Mouse (Mus musculus) neural tube, embryonic 11.5 days (tissue): ENCODE results near the gene Slc35a3. TPM values are rescaled to one million over a fixed set of nuclear protein-coding genes. Genes with fewer than 3 reads are reported as not detected.

ENCODE experiments used
- ATAC-seq: fragments of 200-750 bp; cut with Nextera tagmentation; 2 replicates; pipeline ENCODE4 v1.8.0; 2017; ENCODE audit warnings: moderate number of reproducible peaks, mild to moderate bottlenecking, moderate TSS enrichment, moderate library complexity; ENCODE audit not compliant: insufficient read depth, low FRiP score, low TSS enrichment
- DNase-seq: peaks from one replicate; pipeline ENCODE4 v3.0.0-alpha.2; 2015; ENCODE audit warnings: low spot score
- H3K27ac ChIP-seq: fragments of 300-500 bp; sonication (generic); 2 replicates; pipeline ENCODE4 v1.5.1; 2014; ENCODE audit warnings: low read depth, mild to moderate bottlenecking, low read length
- H3K27me3 ChIP-seq: fragments of 300-500 bp; sonication (generic); 2 replicates; pipeline ENCODE4 v1.6.1; 2014; ENCODE audit warnings: mild to moderate bottlenecking, low read length, mixed read lengths; ENCODE audit not compliant: control insufficient read depth, insufficient read depth
- H3K36me3 ChIP-seq: fragments of 300-500 bp; sonication (generic); 2 replicates; pipeline ENCODE4 v1.6.1; 2014; ENCODE audit warnings: mild to moderate bottlenecking, low read length, moderate library complexity, mixed read lengths; ENCODE audit not compliant: control insufficient read depth, insufficient read depth
- H3K4me1 ChIP-seq: fragments of 300-500 bp; sonication (generic); 2 replicates; pipeline ENCODE4 v1.6.1; 2014; ENCODE audit warnings: low read length, mixed read lengths; ENCODE audit not compliant: control insufficient read depth, insufficient read depth
- H3K4me2 ChIP-seq: fragments of 300-500 bp; sonication (generic); 2 replicates; pipeline ENCODE4 v1.6.1; 2014; ENCODE audit warnings: low read depth, mild to moderate bottlenecking, moderate library complexity
- H3K4me3 ChIP-seq: fragments of 300-500 bp; sonication (generic); 2 replicates; pipeline ENCODE4 v1.5.1; 2014; ENCODE audit warnings: low read depth, low read length
- H3K9ac ChIP-seq: fragments of 300-500 bp; sonication (generic); 2 replicates; pipeline ENCODE4 v1.6.1; 2014; ENCODE audit warnings: mild to moderate bottlenecking, low read length
- H3K9me3 ChIP-seq: fragments of 300-500 bp; sonication (generic); 2 replicates; pipeline ENCODE4 v1.6.1; 2016; ENCODE audit warnings: low read length; ENCODE audit not compliant: control insufficient read depth
- WGBS: fragments of 180-500 bp; shearing (Covaris S2); extraction: QIAGEN DNeasy Blood & Tissue Kit; methylation state at CpG from one replicate; pipeline ENCODE4 v1.1.7; 2014; 5-methylcytosine and 5-hydroxymethylcytosine counted together
- polyA plus RNA-seq: library from polyadenylated mRNA; unstranded; fragments of >200 nt; fragmentation: Nextera tagmentation; extraction: Ambion mirVana; gene quantifications from 2 replicates; pipeline ENCODE4 v1.2.1, GENCODE M21; 2014

Gene Slc35a3
- polyA plus RNA-seq, 1 experiment from 2014 or later, result 8.8 TPM

- H3K27me3 ChIP-seq, result no peaks in the 10 kb centered on the region
These were observed 17.0 kb upstream of the Slc35a3 start for GRCm38 (mm10) chr3:116729483-116730174.

GRCm38 (mm10) chr3:116726807-116727206 lies 14.2 kb upstream of the Slc35a3 start:
- DNase-seq (no peak), ATAC-seq (no peak)
- Histone ChIP-seq H3K9me3 (no peaks in the 10 kb centered on the region), H3K27me3 (no peaks in the 10 kb centered on the region), H3K4me2 (no peak overlapping the region), H3K4me3 (no peak overlapping the region), H3K9ac (no peak overlapping the region), H3K27ac (no peak overlapping the region), H3K36me3 (no peaks in the 10 kb centered on the region), H3K4me1 (no peaks in the 10 kb centered on the region)
- WGBS, result 77% methylated on average over 9 of the region's 9 CpGs

More at GRCm38 (mm10) chr3:116729483-116730174, 17.0 kb upstream of the Slc35a3 start:
- no peak overlapping the region for H3K4me3 ChIP-seq
- H3K4me2 ChIP-seq, result no peak overlapping the region
- H3K9me3 ChIP-seq, result no peaks in the 10 kb centered on the region
- H3K4me1 ChIP-seq, result no peaks in the 10 kb centered on the region
- 56% methylated on average over 2 of the region's 2 CpGs for WGBS
- ATAC-seq, result no peak
- no peak overlapping the region for H3K27ac ChIP-seq
- no peak overlapping the region for H3K9ac ChIP-seq
- H3K36me3 ChIP-seq, result no peaks in the 10 kb centered on the region
- DNase-seq, result no peak

GRCm38 (mm10) chr3:116723496-116724481 lies 11.2 kb upstream of the Slc35a3 start:
- DNase-seq, result no peak
- Histone ChIP-seq H3K4me3 (no peak overlapping the region), H3K27ac (no peak overlapping the region), H3K4me1 (no peaks in the 10 kb centered on the region), H3K27me3 (no peaks in the 10 kb centered on the region), H3K36me3 (no peaks in the 10 kb centered on the region), H3K9ac (no peak overlapping the region), H3K9me3 (no peaks in the 10 kb centered on the region), H3K4me2 (no peak overlapping the region)
- ATAC-seq, result no peak
- 64% methylated on average over 10 of the region's 10 CpGs for WGBS

GRCm38 (mm10) chr3:116722980-116723379 lies 10.3 kb upstream of the Slc35a3 start:
- Histone ChIP-seq H3K4me2 (no peak overlapping the region), H3K4me1 (no peaks in the 10 kb centered on the region), H3K36me3 (no peaks in the 10 kb centered on the region), H3K9me3 (no peaks in the 10 kb centered on the region), H3K9ac (no peak overlapping the region), H3K4me3 (no peak overlapping the region), H3K27ac (no peak overlapping the region), H3K27me3 (no peaks in the 10 kb centered on the region)
- no peak for DNase-seq
- 79% methylated on average over 4 of the region's 4 CpGs for WGBS
- ATAC-seq, result no peak

- DNase-seq, result no peak
- no peak overlapping the region for H3K4me2 ChIP-seq
- no peak overlapping the region for H3K4me3 ChIP-seq
- no peaks in the 10 kb centered on the region for H3K4me1 ChIP-seq
- H3K9me3 ChIP-seq, result no peaks in the 10 kb centered on the region
- no peaks in the 10 kb centered on the region for H3K27me3 ChIP-seq
- H3K36me3 ChIP-seq, result no peaks in the 10 kb centered on the region
- ATAC-seq, result no peak
- H3K9ac ChIP-seq, result no peak overlapping the region
- WGBS, result 62% methylated on average over 3 of the region's 3 CpGs
- H3K27ac ChIP-seq, result no peak overlapping the region
These were observed 6.3 kb upstream of the Slc35a3 start for GRCm38 (mm10) chr3:116718951-116719350.

- H3K4me1 ChIP-seq, result peaks cover 9% of the 10 kb centered on the region
- ATAC-seq (no peak), DNase-seq (no peak)
- H3K4me3 ChIP-seq, result no peak overlapping the region
- H3K9me3 ChIP-seq, result no peaks in the 10 kb centered on the region
- no peak overlapping the region for H3K27ac ChIP-seq
- H3K36me3 ChIP-seq, result no peaks in the 10 kb centered on the region
- H3K9ac ChIP-seq, result no peak overlapping the region
- no peaks in the 10 kb centered on the region for H3K27me3 ChIP-seq
- 33% methylated on average over 5 of the region's 5 CpGs for WGBS
- H3K4me2 ChIP-seq, result no peak overlapping the region
These were observed 400 bp upstream of the Slc35a3 start for GRCm38 (mm10) chr3:116713031-116713430.

- Histone ChIP-seq H3K27me3 (no peaks in the 10 kb centered on the region), H3K4me1 (peaks cover 9% of the 10 kb centered on the region), H3K9me3 (no peaks in the 10 kb centered on the region), H3K27ac (peak overlapping the region; percentile 35), H3K36me3 (no peaks in the 10 kb centered on the region), H3K4me2 (peak overlapping the region; percentile 63), H3K9ac (peak overlapping the region; percentile 88), H3K4me3 (peak overlapping the region; percentile 89)
- 1% methylated on average over 82 of the region's 85 CpGs for WGBS
- peak; percentile 74 for DNase-seq
- peak; percentile 78 for ATAC-seq
These were observed 801 bp downstream of the Slc35a3 start for GRCm38 (mm10) chr3:116711624-116712435.

GRCm38 (mm10) chr3:116710941-116711340 lies 1.7 kb downstream of the Slc35a3 start:
- no peak for DNase-seq
- Histone ChIP-seq H3K4me2 (peak overlapping the region; percentile 63), H3K9ac (no peak overlapping the region), H3K27ac (no peak overlapping the region), H3K9me3 (no peaks in the 10 kb centered on the region), H3K4me1 (peaks cover 9% of the 10 kb centered on the region), H3K4me3 (peak overlapping the region; percentile 89; the same call in 1 of the 2 replicates), H3K27me3 (no peaks in the 10 kb centered on the region), H3K36me3 (no peaks in the 10 kb centered on the region)
- 0 out of 2 replicates have a peak, but pooled peaks have one; percentile 32 for ATAC-seq
- WGBS, result 46% methylated on average over 9 of the region's 9 CpGs
